ENCODE assay signal across 8 mouse cellular contexts in the genomic region with DNA sequence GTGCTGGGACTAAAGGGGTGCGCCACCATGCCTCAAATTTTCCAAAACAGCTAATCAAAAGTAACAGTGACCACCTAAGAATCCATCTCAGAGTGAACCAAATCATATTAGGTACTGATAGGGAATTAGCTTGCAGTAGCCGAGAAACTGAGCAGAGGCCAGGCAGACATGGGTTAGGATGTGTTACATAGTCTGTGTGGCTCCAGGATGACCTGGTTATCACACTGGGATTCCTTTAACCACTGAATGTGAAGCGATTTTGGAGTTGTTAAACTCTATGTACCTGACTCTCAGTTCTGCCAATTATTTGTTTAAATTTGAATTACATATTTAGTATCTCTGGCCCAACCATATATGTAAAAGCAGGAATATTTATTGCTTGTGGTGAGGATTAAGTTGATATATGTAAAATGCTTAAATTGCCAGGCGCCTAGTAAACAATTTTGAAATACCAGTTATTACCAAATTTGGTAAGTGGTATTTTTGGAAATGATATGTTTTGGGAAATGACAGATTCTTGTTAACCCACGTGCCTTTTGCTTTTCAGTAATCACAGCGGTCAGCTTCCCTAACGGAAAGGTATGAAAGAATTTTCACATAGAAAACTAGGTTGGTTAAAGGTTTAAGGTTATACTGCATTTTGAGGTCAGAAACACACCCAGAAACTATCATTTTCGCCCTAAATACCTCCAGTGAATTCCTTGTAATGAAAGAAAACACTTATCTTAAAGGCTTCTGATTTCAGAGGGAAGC. TPM values are rescaled to one million over a fixed set of nuclear protein-coding genes. Genes with fewer than 3 reads are reported as not detected.
DNase-seq lines count a peak whose midpoint lies in the region; ATAC-seq and TF ChIP-seq lines count a peak whose summit lies in the region.

No protein-coding gene starts in this region.

- H3K79me2 ChIP-seq in CH12.LX (replicated peaks; ENCODE audit: control insufficient read depth, extremely low read depth, insufficient read depth, poor library complexity, severe bottlenecking) = peaks cover 11% of the 10 kb centered on the region

- DNase-seq in gastrocnemius, adult 2 months = no peak
- DNase-seq in gastrocnemius, postnatal 36 days = no peak
- DNase-seq in CH12.LX (ENCODE audit: extremely low read depth) = no peak
- DNase-seq in forebrain, postnatal 0 days = no peak
- DNase-seq in liver, postnatal 0 days = no peak
- no peak for DNase-seq in spleen, postnatal 14 days (ENCODE audit: low spot score in 2 of 2)
- DNase-seq in gastrocnemius, postnatal 4 days (ENCODE audit: low spot score in 2 of 2) = no peak

- TF ChIP-seq POLR2A in CH12.LX (IDR thresholded peaks at IDR 0.05; ENCODE audit: low read depth, low read length) = no peak

- H3K27me3 ChIP-seq in CH12.LX (replicated peaks) = no peaks in the 10 kb centered on the region
- H3K27me3 ChIP-seq in forebrain, postnatal 0 days (ENCODE audit: insufficient read depth, low read length) = no peaks in the 10 kb centered on the region
- H3K27me3 ChIP-seq in liver, postnatal 0 days (ENCODE audit: insufficient read depth, low read length) = peaks cover 6% of the 10 kb centered on the region; the same call in 1 of the 2 replicates

- peak overlapping the region; percentile 60 for H3K9ac ChIP-seq in CH12.LX (ENCODE audit: insufficient read depth, low read depth)
- H3K9ac ChIP-seq in forebrain, postnatal 0 days = peak overlapping the region; percentile 43
- 0 out of 2 replicates have a peak overlapping the region, but pooled peaks have one; percentile 32 for H3K9ac ChIP-seq in liver, postnatal 0 days (replicated peaks)

- TF ChIP-seq RAD21 in CH12.LX (IDR thresholded peaks at IDR 0.05; ENCODE audit: low read depth, low read length) = no peak

- WGBS in forebrain, postnatal 0 days = 46% methylated on average over 8 of the region's 8 CpGs
- 35% methylated on average over 8 of the region's 8 CpGs for WGBS in liver, postnatal 0 days (ENCODE audit: insufficient replicate concordance)

- peaks cover 2 to 31% of the 10 kb centered on the region in 2 experiments; a peak in 3 of 4 replicates for H3K4me1 ChIP-seq in CH12.LX (ENCODE audit: control insufficient read depth in 1 of 2, insufficient read depth in 2 of 2)
- peaks cover 6% of the 10 kb centered on the region; the same call in 1 of the 2 replicates for H3K4me1 ChIP-seq in forebrain, postnatal 0 days (ENCODE audit: insufficient read depth)
- H3K4me1 ChIP-seq in liver, postnatal 0 days (ENCODE audit: insufficient read depth) = peaks cover 11% of the 10 kb centered on the region

- intact Hi-C loops in gastrocnemius, adult 2 months (cut with DNase I) = loop anchor here (5.0 to 10.0 kb wide), 2 partner anchors 100 to 128 kb away; a partner anchor contains a TSS
- intact Hi-C loops in gastrocnemius, postnatal 36 days (cut with DNase I) = loop anchor here (5.0 kb wide), 1 partner anchor 98 kb away; no protein-coding TSS in a partner anchor

- no peak for ATAC-seq in forebrain, postnatal 0 days
- ATAC-seq in liver, postnatal 0 days = no peak
- ATAC-seq in megakaryocyte progenitor cell, adult 5-6 weeks (replicated peaks; ENCODE audit: poor library complexity) = no peak

- H3K27ac ChIP-seq in gastrocnemius, adult 2 months = peak overlapping the region; percentile 89
- H3K27ac ChIP-seq in CH12.LX (ENCODE audit: insufficient read depth, low read depth) = no peak overlapping the region
- H3K27ac ChIP-seq in forebrain, postnatal 0 days (ENCODE audit: low read depth, low read length) = no peak overlapping the region
- peak overlapping the region; percentile 55; the same call in 1 of the 2 replicates for H3K27ac ChIP-seq in liver, postnatal 0 days (ENCODE audit: low read depth)

- 0 out of 2 replicates have a peak, but pooled peaks have one; percentile 34 for TF ChIP-seq EP300 in CH12.LX (IDR thresholded peaks at IDR 0.05; ENCODE audit: low read length)
- no peak; the same call in 1 of the 2 replicates for TF ChIP-seq EP300 in liver, postnatal 0 days (IDR thresholded peaks at IDR 0.05; ENCODE audit: low read depth)

- in situ Hi-C loops in CH12.LX (cut with MboI; ENCODE audit: low pct_ligation_motif_present, low pct_unique_long_range_greater_than_20kb, low sequenced_read_pairs) = loop anchor here (5.0 kb wide), 1 partner anchor 38 kb away; no protein-coding TSS in a partner anchor

- H3K4me2 ChIP-seq in CH12.LX (ENCODE audit: insufficient read depth, low read depth, poor library complexity, severe bottlenecking) = peak overlapping the region; percentile 5; the same call in 1 of the 2 replicates
- peak overlapping the region; percentile 45 for H3K4me2 ChIP-seq in forebrain, postnatal 0 days (ENCODE audit: low read depth)
- peak overlapping the region; percentile 79 for H3K4me2 ChIP-seq in liver, postnatal 0 days (ENCODE audit: low read depth, low read length)

- peaks cover 0 to 7% of the 10 kb centered on the region in 2 experiments for H3K36me3 ChIP-seq in CH12.LX (replicated peaks in 1 of 2; ENCODE audit: control insufficient read depth in 1 of 2, insufficient read depth in 1 of 2, low read length in 1 of 2)
- H3K36me3 ChIP-seq in forebrain, postnatal 0 days (ENCODE audit: insufficient read depth) = no peaks in the 10 kb centered on the region
- H3K36me3 ChIP-seq in liver, postnatal 0 days (replicated peaks; ENCODE audit: insufficient read depth, low read length) = no peaks in the 10 kb centered on the region

- no peak for TF ChIP-seq CTCF in gastrocnemius, adult 2 months (IDR thresholded peaks at IDR 0.05)
- TF ChIP-seq CTCF in CH12.LX (conservative IDR thresholded peaks at IDR 0.05 in 1 of 2, IDR thresholded peaks at IDR 0.05 in 1 of 2; ENCODE audit: low read depth in 2 of 2, low read length in 2 of 2) = no peak
- TF ChIP-seq CTCF in forebrain, postnatal 0 days (IDR thresholded peaks at IDR 0.05; ENCODE audit: low read depth) = no peak
- TF ChIP-seq CTCF in liver, postnatal 0 days (IDR thresholded peaks at IDR 0.05; ENCODE audit: low read depth) = no peak

- no peaks in the 10 kb centered on the region for H3K9me3 ChIP-seq in CH12.LX (replicated peaks; ENCODE audit: low read length)
- H3K9me3 ChIP-seq in forebrain, postnatal 0 days (ENCODE audit: low read length) = no peaks in the 10 kb centered on the region
- H3K9me3 ChIP-seq in liver, postnatal 0 days (ENCODE audit: low read length) = no peaks in the 10 kb centered on the region

- dilution Hi-C loops in CH12.LX (cut with MboI; ENCODE audit: extremely low pct_ligation_motif_present, extremely low pct_unique_long_range_greater_than_20kb, low sequenced_read_pairs) = no loop called here

- peak overlapping the region; percentile 84 for H3K4me3 ChIP-seq in gastrocnemius, adult 2 months
- peak overlapping the region in 2 of 3 experiments; percentile 64 to 83 for H3K4me3 ChIP-seq in CH12.LX (replicated peaks in 1 of 3; ENCODE audit: low read depth in 2 of 3, low read length in 2 of 3, poor library complexity in 1 of 3)
- H3K4me3 ChIP-seq in forebrain, postnatal 0 days (ENCODE audit: low read depth, low read length) = peak overlapping the region; percentile 44
- H3K4me3 ChIP-seq in liver, postnatal 0 days (ENCODE audit: low read depth, low read length) = peak overlapping the region; percentile 67

RNA-seq across cellular contexts. Expression of a gene that starts 0.6 kb away (rescaled TPM):
- total RNA-seq in gastrocnemius, adult 2 months (2021) = 10 to 100 TPM; 34.1 to 50.7 TPM
- total RNA-seq in gastrocnemius, postnatal 36 days (2021) = 10 to 100 TPM; 33.5 to 37.9 TPM
- 101 and 106 TPM in 2 replicates for total RNA-seq in CH12.LX (2012; rRNA removed)
- total RNA-seq in CH12.LX (2014; rRNA removed) = 153 and 158 TPM in 2 replicates
- polyA plus RNA-seq in CH12.LX (2012; ENCODE audit: insufficient read length, low read depth) = 123 and 124 TPM in 2 replicates
- 29.0 and 34.9 TPM in 2 replicates for total RNA-seq in forebrain, postnatal 0 days (2014; rRNA removed)
- polyA plus RNA-seq in forebrain, postnatal 0 days (2015; fragmentation: Nextera tagmentation; extraction: Ambion mirVana) = 33.3 and 37.7 TPM in 2 replicates
- 18.3 and 19.8 TPM in 2 replicates for polyA plus RNA-seq in liver, postnatal 0 days (2015; fragmentation: Nextera tagmentation; extraction: Ambion mirVana)
- 34.7 and 43.6 TPM in 2 replicates for total RNA-seq in megakaryocyte progenitor cell, adult 5-6 weeks (2015)
- 22.4 and 23.1 TPM in 2 replicates for total RNA-seq in megakaryocyte progenitor cell, adult 5-6 weeks (2017)
- 10 to 100 TPM; 25.9 to 31.0 TPM for total RNA-seq in gastrocnemius, postnatal 4 days (2021)

RNA-seq across cellular contexts. Expression of a gene that starts 34.5 kb away (rescaled TPM):
- total RNA-seq in gastrocnemius, adult 2 months (2021) = 10 to 100 TPM; 57.6 to 77.2 TPM
- total RNA-seq in gastrocnemius, postnatal 36 days (2021) = 10 to 100 TPM; 51.5 to 56.9 TPM
- total RNA-seq in CH12.LX (2012; rRNA removed) (37.6 and 42.5 TPM in 2 replicates), CH12.LX (2014; rRNA removed) (29.8 and 33.8 TPM in 2 replicates)
- 50.8 and 56.3 TPM in 2 replicates for polyA plus RNA-seq in CH12.LX (2012; ENCODE audit: insufficient read length, low read depth)
- total RNA-seq in forebrain, postnatal 0 days (2014; rRNA removed) = 66.5 and 98.7 TPM in 2 replicates
- 62.5 and 92.1 TPM in 2 replicates for polyA plus RNA-seq in forebrain, postnatal 0 days (2015; fragmentation: Nextera tagmentation; extraction: Ambion mirVana)
- 11.3 and 16.5 TPM in 2 replicates for polyA plus RNA-seq in liver, postnatal 0 days (2015; fragmentation: Nextera tagmentation; extraction: Ambion mirVana)
- 38.7 TPM in 2 replicates for total RNA-seq in megakaryocyte progenitor cell, adult 5-6 weeks (2015)
- total RNA-seq in megakaryocyte progenitor cell, adult 5-6 weeks (2017) = 24.6 and 27.9 TPM in 2 replicates
- total RNA-seq in gastrocnemius, postnatal 4 days (2021) = 10 to 100 TPM; 75.8 to 80.0 TPM

RNA-seq across cellular contexts. Expression of a gene that starts 37.0 kb away (rescaled TPM):
- under 1 TPM in 1 of 2 experiments, not detected in 1; 0.03 TPM for total RNA-seq in gastrocnemius, adult 2 months (2021)
- total RNA-seq in gastrocnemius, postnatal 36 days (2021) = under 1 TPM in 1 of 2 experiments, not detected in 1; 0.03 TPM
- total RNA-seq in CH12.LX (2012; rRNA removed) = 0.04 and 0.08 TPM in 2 replicates
- total RNA-seq in CH12.LX (2014; rRNA removed) = not detected in 2 replicates
- 0.03 and 0.05 TPM in 2 replicates for polyA plus RNA-seq in CH12.LX (2012; ENCODE audit: insufficient read length, low read depth)
- 0.46 and 0.62 TPM in 2 replicates for total RNA-seq in forebrain, postnatal 0 days (2014; rRNA removed)
- polyA plus RNA-seq in forebrain, postnatal 0 days (2015; fragmentation: Nextera tagmentation; extraction: Ambion mirVana) = 0.21 and 0.45 TPM in 2 replicates
- polyA plus RNA-seq in liver, postnatal 0 days (2015; fragmentation: Nextera tagmentation; extraction: Ambion mirVana) = 0.04 TPM in 1 of 2 replicates, not detected in the other
- total RNA-seq in megakaryocyte progenitor cell, adult 5-6 weeks (2015) = 0.02 and 0.05 TPM in 2 replicates
- 0.10 TPM in 1 of 2 replicates, not detected in the other for total RNA-seq in megakaryocyte progenitor cell, adult 5-6 weeks (2017)
- under 1 TPM; 0.22 to 0.29 TPM for total RNA-seq in gastrocnemius, postnatal 4 days (2021)

RNA-seq across cellular contexts. Expression of a gene that starts 47.4 kb away (rescaled TPM):
- total RNA-seq in gastrocnemius, adult 2 months (2021) = 10 to 100 TPM; 43.2 to 48.6 TPM
- total RNA-seq in gastrocnemius, postnatal 36 days (2021) = 10 to 100 TPM; 42.0 to 43.4 TPM
- total RNA-seq in CH12.LX (2012; rRNA removed) (17.0 and 17.4 TPM in 2 replicates), CH12.LX (2014; rRNA removed) (10.2 and 11.9 TPM in 2 replicates)
- 14.2 and 15.1 TPM in 2 replicates for polyA plus RNA-seq in CH12.LX (2012; ENCODE audit: insufficient read length, low read depth)
- total RNA-seq in forebrain, postnatal 0 days (2014; rRNA removed) = 54.9 and 64.3 TPM in 2 replicates
- polyA plus RNA-seq in forebrain, postnatal 0 days (2015; fragmentation: Nextera tagmentation; extraction: Ambion mirVana) = 5.3 and 6.4 TPM in 2 replicates
- 0.89 and 0.92 TPM in 2 replicates for polyA plus RNA-seq in liver, postnatal 0 days (2015; fragmentation: Nextera tagmentation; extraction: Ambion mirVana)
- total RNA-seq in megakaryocyte progenitor cell, adult 5-6 weeks (2015) = 5.3 and 7.2 TPM in 2 replicates
- 10.2 and 11.0 TPM in 2 replicates for total RNA-seq in megakaryocyte progenitor cell, adult 5-6 weeks (2017)
- total RNA-seq in gastrocnemius, postnatal 4 days (2021) = 10 to 100 TPM; 33.4 to 34.5 TPM

Comparison
In these comparisons a context has a peak if more than half of its experiments do, and no peak if none do; other contexts are left out.
1. H3K27ac ChIP-seq: peak in gastrocnemius, adult 2 months (single experiment) and liver, postnatal 0 days (single experiment); none in CH12.LX (single experiment) and forebrain, postnatal 0 days (single experiment).
2. H3K4me2 ChIP-seq: peak in every context shown above with its lines; median percentile 79 in liver, postnatal 0 days; 45 in forebrain, postnatal 0 days; 5 in CH12.LX.
3. Peak in every context shown above with its lines, with median percentiles within 50 percentile points of each other: H3K4me3 ChIP-seq and H3K9ac ChIP-seq.